Mouse (Mus musculus): ENCODE data around the gene Cdk16. TPM values are rescaled to one million over a fixed set of nuclear protein-coding genes. Genes with fewer than 3 reads are reported as not detected.
A peak's percentile ranks its signal among the peaks of the same experiment; 100 is the strongest.
"Not testable (repeated sequence)": the region's sequence is repeated elsewhere in the genome, so short reads cannot be mapped to it uniquely, and the experiment has no call there.

Gene Cdk16
- polyA plus RNA-seq, 1 experiment from 2014 or later: 66.2 TPM

GRCm38 (mm10) chrX:20691566-20691965, 3.8 kb downstream of the Cdk16 start:
- Histone ChIP-seq H3K4me2 (no peak overlapping the region), H3K27me3 (replicated peaks) (no peaks in the 10 kb centered on the region), H3K4me3 (no peak overlapping the region), H3K27ac (no peak overlapping the region), H3K9ac (no peak overlapping the region), H3K9me3 (replicated peaks) (no peaks in the 10 kb centered on the region), H3K4me1 (peaks cover 14% of the 10 kb centered on the region), H3K36me3 (peaks cover 51% of the 10 kb centered on the region)
- WGBS (ENCODE audit: insufficient replicate concordance): 76% methylated on average over 3 of the region's 3 CpGs
- no peak for ATAC-seq

GRCm38 (mm10) chrX:20692616-20693015, 4.9 kb downstream of the Cdk16 start:
- Histone ChIP-seq H3K4me3 (no peak overlapping the region), H3K4me1 (peaks cover 11% of the 10 kb centered on the region), H3K4me2 (no peak overlapping the region), H3K9ac (no peak overlapping the region), H3K36me3 (peaks cover 62% of the 10 kb centered on the region), H3K27me3 (replicated peaks) (no peaks in the 10 kb centered on the region), H3K9me3 (replicated peaks) (no peaks in the 10 kb centered on the region), H3K27ac (no peak overlapping the region)
- 92% methylated on average over 1 of the region's 1 CpGs for WGBS (ENCODE audit: insufficient replicate concordance)
- no peak for ATAC-seq

GRCm38 (mm10) chrX:20695842-20696241, 8.1 kb downstream of the Cdk16 start:
- H3K27me3 ChIP-seq (replicated peaks): no peaks in the 10 kb centered on the region
- H3K4me3 ChIP-seq: no peak overlapping the region
- H3K9ac ChIP-seq: no peak overlapping the region
- ATAC-seq: no peak
- no peaks in the 10 kb centered on the region for H3K9me3 ChIP-seq (replicated peaks)
- no peak overlapping the region for H3K27ac ChIP-seq
- WGBS (ENCODE audit: insufficient replicate concordance): 80% methylated on average over 4 of the region's 4 CpGs
- peaks cover 84% of the 10 kb centered on the region for H3K36me3 ChIP-seq
- no peak overlapping the region for H3K4me2 ChIP-seq
- no peaks in the 10 kb centered on the region for H3K4me1 ChIP-seq

DNA sequence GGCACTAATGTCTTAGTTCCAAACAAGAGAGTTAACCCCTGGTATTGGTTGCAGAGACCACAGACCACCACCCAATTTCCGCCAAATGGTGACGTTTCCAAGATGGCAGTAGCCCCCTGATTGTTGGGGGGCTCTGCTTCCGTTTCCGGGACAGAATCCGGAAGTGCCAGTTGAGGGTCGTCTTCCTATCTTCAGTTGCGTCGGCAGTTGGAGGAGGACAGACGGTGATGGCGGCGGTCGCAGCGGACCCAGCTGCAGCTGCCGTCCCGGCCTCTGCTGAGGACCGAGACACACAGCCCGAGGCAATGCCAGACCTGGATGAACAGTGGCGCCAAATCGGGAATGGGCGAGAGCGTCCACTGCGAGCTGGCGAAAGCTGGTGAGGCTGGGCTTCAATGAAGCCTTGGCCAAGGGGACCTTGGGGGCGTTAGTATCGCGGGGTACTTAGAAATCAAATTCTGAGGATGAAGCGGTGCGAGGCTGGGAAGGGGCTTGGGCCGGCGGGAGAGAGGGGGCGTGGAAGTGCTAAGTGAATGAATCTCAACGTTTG, 16.1 kb downstream of the Cdk16 start, which contains the start of gene Usp11:
Gene Usp11 (plus strand): TSS at position 166 of the 550 bp plus-strand sequence.
- H3K4me3 ChIP-seq: peak within 1 kb of the TSS; percentile 68
- peaks cover 10% of the 10 kb centered on the region; the same call in 1 of the 2 replicates for H3K4me1 ChIP-seq
- peak; percentile 33 for ATAC-seq
- H3K27ac ChIP-seq: peak within 1 kb of the TSS; percentile 89
- H3K4me2 ChIP-seq: peak within 1 kb of the TSS; percentile 78
- peak within 1 kb of the TSS; percentile 80 for H3K9ac ChIP-seq
- peaks cover 10% of the 10 kb centered on the region for H3K36me3 ChIP-seq
- 8% methylated on average over 32 of the region's 32 CpGs for WGBS (ENCODE audit: insufficient replicate concordance)
- no peaks in the 10 kb centered on the region for H3K9me3 ChIP-seq (replicated peaks)
- no peaks in the 10 kb centered on the region for H3K27me3 ChIP-seq (replicated peaks)

DNA sequence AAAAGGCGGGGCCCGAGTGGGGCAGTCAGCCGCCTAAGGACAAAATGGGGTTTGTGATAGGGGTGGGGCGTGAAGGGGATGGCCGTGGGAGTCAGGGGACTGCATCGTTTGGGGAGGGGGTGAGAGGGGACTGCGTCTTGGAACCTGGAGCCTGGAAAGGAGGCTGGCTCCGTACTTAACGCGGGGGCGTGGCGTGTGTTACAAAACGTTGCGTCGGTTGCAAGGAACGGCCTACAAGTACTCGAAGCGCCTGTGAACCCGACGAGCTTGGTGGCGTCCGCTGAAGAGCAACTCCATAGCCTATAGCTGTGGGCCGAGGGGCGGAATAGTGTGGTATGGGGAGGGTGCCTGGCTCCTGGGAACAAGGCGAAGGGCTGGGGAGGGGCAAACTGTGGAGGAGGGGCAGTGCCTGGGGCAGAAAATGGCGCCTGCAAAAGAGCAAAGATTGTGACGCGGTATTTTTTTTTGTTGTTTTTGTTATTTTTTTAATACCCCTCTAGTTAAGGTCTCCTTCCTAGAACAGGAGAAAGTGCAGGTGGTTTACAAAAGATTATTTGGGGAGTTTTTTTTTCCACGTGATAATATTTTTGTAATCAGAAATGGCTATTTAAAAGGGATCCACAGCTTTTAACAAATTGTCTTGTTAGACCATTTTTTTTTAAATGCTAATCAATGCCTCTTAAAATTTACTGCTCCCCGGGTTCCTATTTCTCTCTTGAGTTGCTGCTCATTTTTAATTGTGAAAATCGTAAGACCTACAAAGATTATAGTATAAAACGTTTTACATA, 16.7 kb downstream of the Cdk16 start:
- Histone ChIP-seq H3K4me2 (peak overlapping the region; percentile 78), H3K9me3 (replicated peaks) (no peaks in the 10 kb centered on the region), H3K4me1 (peaks cover 10% of the 10 kb centered on the region; the same call in 1 of the 2 replicates), H3K4me3 (peak overlapping the region; percentile 68), H3K36me3 (peaks cover 3% of the 10 kb centered on the region), H3K27ac (peak overlapping the region; percentile 89), H3K9ac (peak overlapping the region; percentile 80), H3K27me3 (replicated peaks) (no peaks in the 10 kb centered on the region)
- peak; percentile 95 for ATAC-seq
- 7% methylated on average over 32 of the region's 32 CpGs for WGBS (ENCODE audit: insufficient replicate concordance)

- Histone ChIP-seq H3K9ac (peak overlapping the region; percentile 80; the same call in 1 of the 2 replicates), H3K9me3 (replicated peaks) (no peaks in the 10 kb centered on the region), H3K27ac (no peak overlapping the region), H3K27me3 (replicated peaks) (no peaks in the 10 kb centered on the region), H3K36me3 (no peaks in the 10 kb centered on the region), H3K4me2 (peak overlapping the region; percentile 78), H3K4me3 (peak overlapping the region; percentile 68), H3K4me1 (peaks cover 10% of the 10 kb centered on the region; the same call in 1 of the 2 replicates)
- no peak for ATAC-seq
- WGBS (ENCODE audit: insufficient replicate concordance): 16% methylated on average over 3 of the region's 3 CpGs
These were observed 17.3 kb downstream of the Cdk16 start for GRCm38 (mm10) chrX:20705083-20705402.

DNA sequence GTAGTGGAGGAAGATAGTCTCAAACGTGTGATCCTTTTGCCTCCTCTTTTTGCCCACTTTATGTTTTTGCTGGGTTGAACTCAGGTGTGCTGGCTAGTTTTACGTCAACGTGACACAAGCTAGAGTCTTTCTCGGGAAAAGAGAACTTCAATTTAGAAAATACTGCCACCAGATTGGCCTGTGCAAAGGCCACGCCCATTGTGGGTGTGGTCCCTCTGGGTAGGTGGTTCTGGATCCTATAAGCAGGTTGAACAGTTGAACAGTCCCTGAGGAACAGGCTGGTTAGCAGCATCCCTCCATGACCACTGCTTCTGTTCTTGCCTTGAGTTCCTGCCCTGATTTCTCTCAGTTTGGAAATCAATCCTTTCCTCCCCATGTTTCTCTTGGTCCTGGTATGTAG, 40.9 kb downstream of the Cdk16 start:
- no peak for ATAC-seq
- H3K4me2 ChIP-seq: no peak overlapping the region
- H3K9ac ChIP-seq: no peak overlapping the region
- no peak overlapping the region for H3K4me3 ChIP-seq
- H3K9me3 ChIP-seq (replicated peaks): no peaks in the 10 kb centered on the region
- no peaks in the 10 kb centered on the region for H3K27me3 ChIP-seq (replicated peaks)
- no peak overlapping the region for H3K27ac ChIP-seq
- WGBS (ENCODE audit: insufficient replicate concordance): 59% methylated on average over 5 of the region's 5 CpGs
- no peaks in the 10 kb centered on the region for H3K36me3 ChIP-seq
- no peaks in the 10 kb centered on the region for H3K4me1 ChIP-seq

GRCm38 (mm10) chrX:20730048-20730447, 42.3 kb downstream of the Cdk16 start:
- not testable (repeated sequence) for H3K9me3 ChIP-seq (replicated peaks); H3K9ac ChIP-seq; H3K4me1 ChIP-seq; H3K27ac ChIP-seq; H3K36me3 ChIP-seq; ATAC-seq; H3K4me3 ChIP-seq; H3K27me3 ChIP-seq (replicated peaks)
- 33% methylated on average over 10 of the region's 10 CpGs for WGBS (ENCODE audit: insufficient replicate concordance)
- H3K4me2 ChIP-seq: peak overlapping the region; percentile 20

DNA sequence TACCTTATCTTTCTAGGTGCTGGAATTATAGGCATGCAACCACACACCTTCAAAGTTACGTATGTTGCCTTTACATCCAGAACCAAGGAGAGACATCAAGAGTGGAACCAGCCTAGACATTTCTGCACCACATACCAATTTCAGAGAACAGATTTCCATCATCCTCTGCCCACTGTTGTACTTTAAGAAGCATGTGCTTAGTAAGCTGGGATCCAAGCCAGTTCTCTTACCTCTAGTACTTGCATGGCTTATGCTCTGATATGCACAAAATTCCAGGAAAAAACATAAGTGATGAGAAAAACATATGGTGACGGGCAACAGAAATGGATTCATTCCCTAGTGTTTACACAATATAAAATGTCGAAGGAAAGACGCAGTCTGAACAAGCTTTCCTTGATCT, 48.7 kb downstream of the Cdk16 start:
- Histone ChIP-seq H3K27me3 (replicated peaks) (no peaks in the 10 kb centered on the region), H3K9me3 (replicated peaks) (no peaks in the 10 kb centered on the region), H3K4me3 (no peak overlapping the region), H3K36me3 (no peaks in the 10 kb centered on the region), H3K4me1 (0 out of 2 replicates have a peak, but pooled peaks cover 4% of the 10 kb centered on the region), H3K27ac (no peak overlapping the region), H3K4me2 (no peak overlapping the region), H3K9ac (no peak overlapping the region)
- ATAC-seq: no peak
- 82% methylated on average over 4 of the region's 4 CpGs for WGBS (ENCODE audit: insufficient replicate concordance)

GRCm38 (mm10) chrX:20748829-20749228, 61.1 kb downstream of the Cdk16 start:
- peak; percentile 82 for ATAC-seq
- no peaks in the 10 kb centered on the region for H3K27me3 ChIP-seq (replicated peaks)
- WGBS (ENCODE audit: insufficient replicate concordance): 35% methylated on average over 2 of the region's 2 CpGs

More at GRCm38 (mm10) chrX:20748829-20749228, 61.1 kb downstream of the Cdk16 start:
- Histone ChIP-seq H3K9ac (no peak overlapping the region), H3K4me3 (no peak overlapping the region), H3K4me1 (peaks cover 16% of the 10 kb centered on the region; the same call in 1 of the 2 replicates), H3K36me3 (no peaks in the 10 kb centered on the region), H3K9me3 (replicated peaks) (no peaks in the 10 kb centered on the region), H3K4me2 (no peak overlapping the region), H3K27ac (0 out of 2 replicates have a peak overlapping the region, but pooled peaks have one; percentile 14)

All from liver, embryonic 12.5 days (tissue).